Mouse (Mus musculus): ENCODE results near the gene Wdr66. TPM values are rescaled to one million over a fixed set of nuclear protein-coding genes. Genes with fewer than 3 reads are reported as not detected.

The Wdr66 gene
- polyA plus RNA-seq, 1 experiment from 2014 or later, result 1.7 TPM

- no peaks in the 10 kb centered on the region for H3K36me3 ChIP-seq (ENCODE audit: insufficient read depth, low read length)
- no peak for ATAC-seq (ENCODE audit: low FRiP score, low TSS enrichment)
- no peak overlapping the region for H3K4me3 ChIP-seq (ENCODE audit: low read length)
- H3K27me3 ChIP-seq (ENCODE audit: insufficient read depth, low read length), result no peaks in the 10 kb centered on the region
- H3K9me3 ChIP-seq (ENCODE audit: low read length), result 0 out of 2 replicates have a peak, but pooled peaks cover 4% of the 10 kb centered on the region
- H3K9ac ChIP-seq (replicated peaks; ENCODE audit: low read length), result no peak overlapping the region
- no peak overlapping the region for H3K4me2 ChIP-seq (replicated peaks; ENCODE audit: low read depth, low read length)
- H3K27ac ChIP-seq (ENCODE audit: low read length), result no peak overlapping the region
- H3K4me1 ChIP-seq (ENCODE audit: insufficient read depth, low read length), result peaks cover 3% of the 10 kb centered on the region; the same call in 1 of the 2 replicates
- 74% methylated on average over 28 of the region's 28 CpGs for WGBS
These were observed 16.9 kb downstream of the Wdr66 start for GRCm38 (mm10) chr5:123268477-123269474.

GRCm38 (mm10) chr5:123270917-123271316 is 19.0 kb downstream of the Wdr66 start:
- no peak overlapping the region for H3K4me3 ChIP-seq (ENCODE audit: low read length)
- no peaks in the 10 kb centered on the region for H3K36me3 ChIP-seq (ENCODE audit: insufficient read depth, low read length)
- 0 out of 2 replicates have a peak overlapping the region, but pooled peaks have one; percentile 13 for H3K4me2 ChIP-seq (replicated peaks; ENCODE audit: low read depth, low read length)
- H3K9me3 ChIP-seq (ENCODE audit: low read length), result 0 out of 2 replicates have a peak, but pooled peaks cover 4% of the 10 kb centered on the region
- no peak overlapping the region for H3K27ac ChIP-seq (ENCODE audit: low read length)
- no peak for ATAC-seq (ENCODE audit: low FRiP score, low TSS enrichment)
- 28% methylated on average over 11 of the region's 11 CpGs for WGBS
- H3K27me3 ChIP-seq (ENCODE audit: insufficient read depth, low read length), result no peaks in the 10 kb centered on the region
- H3K9ac ChIP-seq (replicated peaks; ENCODE audit: low read length), result no peak overlapping the region
- peaks cover 3% of the 10 kb centered on the region; the same call in 1 of the 2 replicates for H3K4me1 ChIP-seq (ENCODE audit: insufficient read depth, low read length)

GRCm38 (mm10) chr5:123272927-123273326 is 21.0 kb downstream of the Wdr66 start:
- Histone ChIP-seq H3K4me1 (ENCODE audit: insufficient read depth, low read length) (peaks cover 3% of the 10 kb centered on the region; the same call in 1 of the 2 replicates), H3K27ac (ENCODE audit: low read length) (no peak overlapping the region), H3K4me2 (replicated peaks; ENCODE audit: low read depth, low read length) (no peak overlapping the region), H3K27me3 (ENCODE audit: insufficient read depth, low read length) (no peaks in the 10 kb centered on the region), H3K36me3 (ENCODE audit: insufficient read depth, low read length) (no peaks in the 10 kb centered on the region), H3K9ac (replicated peaks; ENCODE audit: low read length) (no peak overlapping the region), H3K4me3 (ENCODE audit: low read length) (no peak overlapping the region), H3K9me3 (ENCODE audit: low read length) (0 out of 2 replicates have a peak, but pooled peaks cover 4% of the 10 kb centered on the region)
- 85% methylated on average over 5 of the region's 5 CpGs for WGBS
- no peak for ATAC-seq (ENCODE audit: low FRiP score, low TSS enrichment)

- Histone ChIP-seq H3K4me3 (ENCODE audit: low read length) (no peak overlapping the region), H3K27ac (ENCODE audit: low read length) (no peak overlapping the region), H3K9ac (replicated peaks; ENCODE audit: low read length) (no peak overlapping the region), H3K27me3 (ENCODE audit: insufficient read depth, low read length) (no peaks in the 10 kb centered on the region), H3K9me3 (ENCODE audit: low read length) (no peaks in the 10 kb centered on the region), H3K4me2 (replicated peaks; ENCODE audit: low read depth, low read length) (no peak overlapping the region), H3K36me3 (ENCODE audit: insufficient read depth, low read length) (no peaks in the 10 kb centered on the region), H3K4me1 (ENCODE audit: insufficient read depth, low read length) (no peaks in the 10 kb centered on the region)
- WGBS, result 71% methylated on average over 9 of the region's 9 CpGs
- no peak for ATAC-seq (ENCODE audit: low FRiP score, low TSS enrichment)
These were observed 24.9 kb downstream of the Wdr66 start for GRCm38 (mm10) chr5:123276636-123277341.

- Histone ChIP-seq H3K9ac (replicated peaks; ENCODE audit: low read length) (no peak overlapping the region), H3K4me3 (ENCODE audit: low read length) (no peak overlapping the region), H3K27me3 (ENCODE audit: insufficient read depth, low read length) (no peaks in the 10 kb centered on the region), H3K4me2 (replicated peaks; ENCODE audit: low read depth, low read length) (no peak overlapping the region), H3K9me3 (ENCODE audit: low read length) (no peaks in the 10 kb centered on the region), H3K27ac (ENCODE audit: low read length) (no peak overlapping the region), H3K36me3 (ENCODE audit: insufficient read depth, low read length) (no peaks in the 10 kb centered on the region), H3K4me1 (ENCODE audit: insufficient read depth, low read length) (no peaks in the 10 kb centered on the region)
- WGBS, result 63% methylated on average over 7 of the region's 7 CpGs
- no peak for ATAC-seq (ENCODE audit: low FRiP score, low TSS enrichment)
These were observed 25.4 kb downstream of the Wdr66 start for GRCm38 (mm10) chr5:123277342-123277701.

- H3K4me3 ChIP-seq (ENCODE audit: low read length), result no peak overlapping the region
- H3K4me2 ChIP-seq (replicated peaks; ENCODE audit: low read depth, low read length), result no peak overlapping the region
- ATAC-seq (ENCODE audit: low FRiP score, low TSS enrichment), result no peak
- no peaks in the 10 kb centered on the region for H3K27me3 ChIP-seq (ENCODE audit: insufficient read depth, low read length)
- H3K27ac ChIP-seq (ENCODE audit: low read length), result no peak overlapping the region
- 89% methylated on average over 4 of the region's 4 CpGs for WGBS
- no peaks in the 10 kb centered on the region for H3K4me1 ChIP-seq (ENCODE audit: insufficient read depth, low read length)
- no peaks in the 10 kb centered on the region for H3K36me3 ChIP-seq (ENCODE audit: insufficient read depth, low read length)
- H3K9ac ChIP-seq (replicated peaks; ENCODE audit: low read length), result no peak overlapping the region
- H3K9me3 ChIP-seq (ENCODE audit: low read length), result no peaks in the 10 kb centered on the region
These were observed 25.8 kb downstream of the Wdr66 start for GRCm38 (mm10) chr5:123277704-123278103.

GRCm38 (mm10) chr5:123279248-123279647 is 27.3 kb downstream of the Wdr66 start:
- WGBS, result 91% methylated on average over 4 of the region's 4 CpGs
- Histone ChIP-seq H3K36me3 (ENCODE audit: insufficient read depth, low read length) (no peaks in the 10 kb centered on the region), H3K9ac (replicated peaks; ENCODE audit: low read length) (no peak overlapping the region), H3K4me1 (ENCODE audit: insufficient read depth, low read length) (no peaks in the 10 kb centered on the region), H3K27ac (ENCODE audit: low read length) (no peak overlapping the region), H3K4me3 (ENCODE audit: low read length) (no peak overlapping the region), H3K27me3 (ENCODE audit: insufficient read depth, low read length) (no peaks in the 10 kb centered on the region), H3K4me2 (replicated peaks; ENCODE audit: low read depth, low read length) (no peak overlapping the region), H3K9me3 (ENCODE audit: low read length) (no peaks in the 10 kb centered on the region)
- ATAC-seq (ENCODE audit: low FRiP score, low TSS enrichment), result no peak

- no peaks in the 10 kb centered on the region for H3K27me3 ChIP-seq (ENCODE audit: insufficient read depth, low read length)
These were observed 29.6 kb downstream of the Wdr66 start for GRCm38 (mm10) chr5:123281336-123282136.

GRCm38 (mm10) chr5:123285174-123285573 is 33.3 kb downstream of the Wdr66 start:
- 40% methylated on average over 8 of the region's 8 CpGs for WGBS
- Histone ChIP-seq H3K4me3 (ENCODE audit: low read length) (no peak overlapping the region), H3K27ac (ENCODE audit: low read length) (no peak overlapping the region), H3K9ac (replicated peaks; ENCODE audit: low read length) (no peak overlapping the region), H3K4me1 (ENCODE audit: insufficient read depth, low read length) (no peaks in the 10 kb centered on the region), H3K9me3 (ENCODE audit: low read length) (0 out of 2 replicates have a peak, but pooled peaks cover 3% of the 10 kb centered on the region), H3K4me2 (replicated peaks; ENCODE audit: low read depth, low read length) (no peak overlapping the region), H3K36me3 (ENCODE audit: insufficient read depth, low read length) (no peaks in the 10 kb centered on the region), H3K27me3 (ENCODE audit: insufficient read depth, low read length) (no peaks in the 10 kb centered on the region)
- no peak for ATAC-seq (ENCODE audit: low FRiP score, low TSS enrichment)

More at GRCm38 (mm10) chr5:123281336-123282136, 29.6 kb downstream of the Wdr66 start:
- Histone ChIP-seq H3K9me3 (ENCODE audit: low read length) (no peaks in the 10 kb centered on the region), H3K4me1 (ENCODE audit: insufficient read depth, low read length) (no peaks in the 10 kb centered on the region), H3K9ac (replicated peaks; ENCODE audit: low read length) (no peak overlapping the region), H3K27ac (ENCODE audit: low read length) (no peak overlapping the region), H3K4me2 (replicated peaks; ENCODE audit: low read depth, low read length) (no peak overlapping the region), H3K4me3 (ENCODE audit: low read length) (no peak overlapping the region), H3K36me3 (ENCODE audit: insufficient read depth, low read length) (no peaks in the 10 kb centered on the region)
- no peak for ATAC-seq (ENCODE audit: low FRiP score, low TSS enrichment)
- 76% methylated on average over 9 of the region's 9 CpGs for WGBS
